Mouse (Mus musculus) cerebellum, adult 8-10 months (tissue): ENCODE measurements at regions not wholly inside any gene's neighbourhood (a gene's known extent, or its start where the extent isn't known, plus 50 kb on each side); places are given as distances from the start of the nearest gene placed in this dataset.
"Not testable (repeated sequence)": the region's sequence is repeated elsewhere in the genome, so short reads cannot be mapped to it uniquely, and the experiment has no call there.

Source experiments
- DNase-seq: peaks from one replicate; pipeline ENCODE4 v3.0.0; 2022

DNA sequence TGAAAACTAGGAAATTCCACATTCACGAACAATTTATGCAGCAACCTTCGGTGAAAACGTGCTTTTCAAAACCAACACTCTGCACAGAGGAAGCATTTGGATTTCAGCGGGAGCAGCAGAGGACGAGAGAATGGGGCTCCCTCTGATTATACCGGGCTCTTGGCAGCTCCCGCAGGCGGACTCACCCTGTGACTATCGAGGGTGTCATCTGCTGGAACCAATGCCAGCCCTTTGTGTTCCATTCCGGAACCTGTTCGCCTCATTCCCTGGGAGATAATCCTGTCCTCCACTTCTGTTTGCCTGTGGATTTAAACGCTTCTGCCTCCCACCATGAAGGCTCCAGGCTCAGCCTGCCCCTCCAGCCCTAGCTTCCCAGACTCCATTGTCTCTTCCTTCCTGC is 77.1 kb downstream of the Utp18 start:
- DNase-seq: no peak

DNA sequence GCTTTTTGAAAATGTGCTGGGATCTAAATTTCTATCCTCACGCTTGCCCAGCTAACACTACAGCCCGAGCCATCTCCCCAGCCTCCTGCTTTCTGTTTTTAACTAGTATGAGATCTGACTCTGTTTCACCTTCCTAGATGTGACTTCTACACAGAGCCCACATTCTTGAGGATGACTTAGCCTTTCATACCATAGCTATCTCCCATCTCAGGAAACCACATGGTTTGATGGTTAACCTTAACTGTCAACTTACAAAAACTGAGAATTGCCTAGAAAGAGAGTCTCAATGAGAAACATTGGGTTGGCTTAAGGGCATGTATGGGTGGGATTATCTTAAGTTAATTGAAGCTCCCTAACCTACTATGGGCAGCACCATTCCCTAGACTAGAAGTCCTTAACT is 78.4 kb downstream of the Utp18 start:
- no peak for DNase-seq

DNA sequence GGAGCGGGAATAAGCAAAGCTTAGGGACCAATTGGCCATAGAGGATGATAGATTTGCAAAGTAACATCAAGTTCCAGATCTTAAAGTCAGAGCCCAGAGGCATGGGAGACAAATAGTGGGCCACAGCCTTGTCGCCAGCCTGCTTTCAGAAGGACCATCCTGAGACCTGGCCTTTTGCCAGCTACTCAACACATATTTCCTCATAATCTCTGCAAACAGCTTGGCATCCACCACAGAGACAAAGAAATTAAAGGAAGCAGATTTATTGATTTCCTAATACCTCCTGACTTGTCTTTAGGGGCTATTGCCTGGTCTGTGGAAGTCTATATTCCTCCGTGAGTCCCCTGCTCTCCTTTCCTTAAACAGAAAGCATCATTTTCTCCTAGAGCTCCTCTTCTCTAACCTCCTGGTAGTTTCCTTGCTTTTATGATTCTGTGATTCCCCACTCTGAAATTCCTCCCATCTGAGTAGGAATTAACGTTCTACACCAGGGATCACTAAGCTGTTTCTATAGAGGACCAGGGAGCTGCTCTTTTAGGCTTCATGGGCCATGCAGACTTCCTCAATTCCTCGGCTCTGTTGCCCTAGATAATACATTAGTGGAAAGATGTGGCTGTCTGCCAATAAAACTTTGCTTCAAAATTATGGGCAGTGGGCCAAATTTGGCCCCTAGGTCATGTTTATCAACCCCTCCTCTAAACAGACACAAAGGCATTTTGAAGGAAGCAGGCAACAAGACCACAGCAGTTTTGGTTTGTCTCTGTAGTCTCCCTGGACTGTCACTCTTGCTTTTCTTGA is 114.2 kb downstream of the Utp18 start:
- DNase-seq: no peak

DNA sequence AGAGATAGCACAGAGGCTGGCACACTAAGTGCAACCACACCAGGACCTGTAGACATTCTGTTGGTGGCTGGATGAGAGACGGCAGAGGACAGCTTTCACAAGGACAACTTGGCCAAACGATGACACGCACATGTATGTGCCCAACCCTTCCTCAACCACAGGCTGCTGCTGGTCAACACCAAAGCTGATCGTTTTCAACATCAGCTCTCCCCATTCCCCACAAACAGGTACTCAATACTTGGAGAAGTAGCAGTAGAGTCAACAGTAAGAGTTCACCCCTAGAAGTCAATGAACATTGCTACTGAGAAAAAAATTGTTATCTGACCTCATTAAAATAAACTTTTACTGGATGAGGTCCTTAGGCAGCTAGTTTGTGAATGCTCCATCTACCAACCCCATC is 119.6 kb downstream of the Utp18 start:
- no peak for DNase-seq

DNA sequence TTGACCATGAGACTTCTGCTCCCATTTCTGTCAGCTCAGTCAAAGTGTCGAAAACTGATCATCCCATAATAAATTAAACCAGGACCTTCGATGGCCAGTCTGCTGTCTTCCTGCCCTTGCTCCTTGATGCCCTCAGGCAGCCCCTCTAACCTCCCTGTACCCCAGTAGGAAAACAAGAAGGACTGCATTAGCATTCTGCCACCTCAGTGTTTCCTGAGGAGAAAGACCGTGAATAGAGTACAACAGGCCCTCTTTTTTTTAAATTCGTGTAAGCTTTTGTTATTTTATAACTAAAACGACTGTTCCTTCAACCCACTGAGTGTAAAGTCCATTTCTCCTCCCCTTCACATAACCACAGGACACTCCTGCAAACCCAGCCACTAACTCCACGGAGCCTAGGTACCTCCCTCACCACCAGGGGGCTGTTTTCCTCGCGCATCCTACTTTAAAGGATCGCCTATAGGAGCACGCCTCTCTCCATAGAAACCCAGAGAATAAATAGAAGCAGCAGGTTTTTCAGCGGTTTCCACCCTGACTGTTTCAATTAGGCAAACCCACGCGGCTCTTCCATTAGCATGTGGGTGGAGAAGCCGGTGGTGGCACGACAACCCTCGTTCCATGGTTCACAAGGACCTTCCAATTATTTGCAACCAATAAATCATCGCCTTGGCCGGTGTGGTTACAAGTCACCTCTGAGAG is 122.6 kb downstream of the Utp18 start:
- DNase-seq: peak; percentile 50

DNA sequence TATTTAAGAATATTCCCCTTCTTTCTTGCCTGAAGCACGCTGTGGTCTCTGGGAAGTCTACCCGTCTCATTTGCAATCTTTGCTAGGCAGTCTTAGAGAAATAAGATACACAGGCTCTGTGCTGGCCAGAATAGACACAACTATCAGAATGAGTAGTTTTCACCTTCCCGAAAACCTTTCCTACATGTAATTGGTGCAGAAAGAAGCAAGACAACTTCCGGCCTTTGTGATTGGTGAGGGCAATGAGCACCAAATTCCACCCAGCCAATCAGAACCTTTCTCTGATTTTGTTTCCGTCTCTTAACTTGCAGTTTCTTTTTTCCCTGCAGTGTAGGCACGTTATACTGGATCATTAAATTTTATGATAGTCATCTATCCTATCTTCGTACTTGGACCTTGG is 127.7 kb downstream of the Utp18 start:
- DNase-seq: no peak

DNA sequence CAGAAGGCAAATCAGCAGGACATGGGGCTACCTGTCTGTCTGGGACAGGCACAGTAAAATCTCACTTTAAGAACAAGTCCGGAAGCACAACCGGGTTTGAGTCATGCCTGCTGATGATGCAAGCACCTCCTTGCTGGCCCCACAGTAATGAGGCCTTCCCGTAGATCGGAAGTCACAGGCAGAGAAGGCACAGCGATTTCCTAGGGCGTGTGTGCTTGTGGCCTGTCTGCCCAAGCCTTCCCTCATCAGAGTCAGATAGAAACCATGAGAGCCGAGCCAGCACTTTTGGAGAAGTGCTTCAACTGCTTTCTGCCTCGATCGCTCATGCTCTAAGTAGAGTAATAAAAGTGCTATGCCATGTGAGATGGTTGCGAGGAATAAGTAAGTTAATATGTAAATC is 148.9 kb downstream of the Utp18 start:
- DNase-seq: no peak

DNA sequence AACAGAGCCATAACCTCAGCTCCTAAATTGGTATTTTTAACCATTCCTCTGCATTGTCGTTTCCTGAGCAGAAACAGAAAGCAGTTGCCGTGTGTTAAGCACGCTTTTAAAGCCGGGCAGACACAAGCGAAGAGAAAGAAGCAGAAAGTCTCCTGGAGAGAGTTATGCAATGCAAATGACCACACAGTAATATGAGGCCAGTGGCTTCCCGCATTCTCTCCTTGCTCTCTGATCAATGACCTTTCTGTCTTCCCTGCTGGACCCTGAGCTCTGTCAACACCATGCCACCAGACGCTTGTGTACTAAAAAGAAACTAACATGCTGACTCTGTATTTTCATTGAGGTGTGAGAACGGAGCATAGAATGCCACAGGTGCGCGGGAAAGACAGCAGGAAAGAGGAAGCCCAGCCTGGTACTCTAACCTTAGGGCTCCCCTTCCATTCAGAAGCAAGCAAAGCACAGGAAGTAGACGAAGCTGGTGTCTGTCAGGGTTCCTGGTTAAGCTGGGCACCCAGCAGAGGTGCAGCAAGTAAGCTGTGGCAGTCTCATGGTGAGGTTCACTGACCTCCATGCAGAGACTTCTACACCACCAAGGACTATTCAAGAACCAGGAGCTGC is 151.9 kb downstream of the Utp18 start:
- DNase-seq: no peak

DNA sequence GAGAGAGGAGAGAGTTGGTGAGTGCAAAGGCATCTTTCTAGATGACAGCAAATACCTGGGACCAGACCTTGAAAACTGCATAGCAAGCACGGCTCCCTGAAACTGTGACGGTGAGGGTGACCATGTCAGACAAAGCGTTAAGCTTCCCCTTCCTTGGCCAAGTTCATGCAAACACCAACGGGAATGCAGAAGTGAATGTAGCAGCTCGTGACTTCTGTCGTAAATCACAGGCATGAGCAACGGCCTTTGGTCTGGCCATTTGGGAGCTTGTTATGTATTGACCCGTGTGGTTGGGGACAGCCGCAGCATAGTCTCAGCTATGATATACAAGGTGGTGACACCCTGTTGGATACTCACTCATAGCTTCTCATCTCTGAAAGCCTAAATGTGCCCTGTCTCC is 156.4 kb downstream of the Utp18 start:
- DNase-seq: no peak

DNA sequence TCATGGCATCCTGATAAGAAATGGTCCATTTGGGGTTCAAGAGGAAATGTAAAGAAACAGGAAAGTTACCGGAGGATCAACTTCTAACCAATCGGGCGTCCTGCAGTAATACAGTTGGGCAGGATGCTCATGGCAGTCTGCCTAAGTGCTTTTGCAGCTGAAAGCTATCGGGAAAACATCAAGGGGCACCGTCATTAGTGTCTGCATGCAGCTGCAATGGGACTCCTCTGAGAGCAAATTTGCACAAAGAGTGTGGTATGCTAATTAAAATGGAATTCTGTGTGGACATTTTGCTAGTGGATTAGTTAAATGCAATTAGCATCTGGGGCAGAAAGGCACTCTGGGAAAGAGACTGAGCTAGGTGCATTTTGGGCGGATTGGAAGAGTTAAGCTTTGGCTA is 160.3 kb downstream of the Utp18 start:
- DNase-seq: no peak

DNA sequence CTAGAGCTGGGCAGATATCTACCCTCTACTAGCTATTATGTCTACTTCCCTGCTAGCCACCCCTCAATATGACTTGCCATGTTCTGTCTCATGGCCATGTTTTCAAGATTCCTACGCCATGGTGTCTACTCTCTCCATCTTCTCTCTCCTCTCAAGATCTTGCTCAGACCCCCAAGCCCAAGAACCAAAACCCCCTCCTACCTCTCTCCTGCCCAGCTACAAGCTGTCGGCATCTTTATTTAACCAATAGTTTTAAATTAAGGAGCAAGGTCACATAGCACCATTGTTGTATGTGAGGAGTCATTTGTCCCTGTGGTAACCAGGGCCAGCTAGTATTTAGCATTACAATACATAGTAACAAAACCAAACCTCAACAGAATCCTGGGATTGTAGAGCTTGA is 166.4 kb downstream of the Utp18 start:
- DNase-seq: no peak

DNA sequence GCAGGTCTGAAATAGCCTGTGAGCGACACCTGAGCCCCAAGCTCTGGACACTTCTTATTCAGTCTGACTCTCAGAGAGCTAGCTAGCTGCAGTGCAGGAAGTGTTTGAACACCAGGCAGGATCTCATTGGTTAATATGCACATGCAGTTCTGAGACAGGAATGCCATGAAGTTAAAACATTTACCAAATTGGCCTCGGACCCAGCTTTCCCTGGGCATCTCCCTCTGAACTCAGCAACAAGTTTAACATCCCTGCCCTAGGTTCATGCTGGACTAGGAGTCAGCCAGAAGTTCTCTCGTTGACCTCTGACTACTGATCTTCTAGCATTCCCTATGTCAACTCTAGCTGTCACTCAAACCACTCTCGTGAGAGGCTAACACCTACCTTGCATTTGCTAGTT is 175.9 kb downstream of the Utp18 start:
- no peak for DNase-seq

DNA sequence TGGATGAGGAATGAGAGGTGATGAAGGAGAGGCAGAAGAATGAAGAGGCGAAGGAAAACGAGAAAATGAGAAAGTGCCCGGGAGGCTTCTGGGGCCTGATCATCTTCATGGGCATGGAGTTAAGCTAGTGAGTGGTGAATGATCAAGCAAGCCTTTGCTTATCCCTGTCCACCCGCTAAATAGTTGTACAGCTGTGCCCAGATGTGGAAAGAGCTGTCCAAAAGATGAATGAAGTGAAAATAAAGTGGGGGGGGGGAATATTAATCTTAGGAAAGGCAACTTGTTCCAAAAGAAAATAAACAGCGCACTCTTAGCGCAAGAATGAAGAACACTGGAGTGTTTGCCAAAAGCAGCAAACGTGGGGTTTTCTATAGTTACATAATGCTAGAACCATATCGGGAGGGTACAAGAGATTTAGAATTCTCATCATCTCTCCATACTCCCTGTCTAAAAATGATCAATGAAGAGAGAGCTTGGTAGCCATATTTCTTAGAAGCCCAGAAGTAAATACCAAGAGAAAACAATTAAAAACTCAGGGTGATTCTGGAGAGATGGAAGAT is 188.5 kb downstream of the Utp18 start:
- DNase-seq: no peak

DNA sequence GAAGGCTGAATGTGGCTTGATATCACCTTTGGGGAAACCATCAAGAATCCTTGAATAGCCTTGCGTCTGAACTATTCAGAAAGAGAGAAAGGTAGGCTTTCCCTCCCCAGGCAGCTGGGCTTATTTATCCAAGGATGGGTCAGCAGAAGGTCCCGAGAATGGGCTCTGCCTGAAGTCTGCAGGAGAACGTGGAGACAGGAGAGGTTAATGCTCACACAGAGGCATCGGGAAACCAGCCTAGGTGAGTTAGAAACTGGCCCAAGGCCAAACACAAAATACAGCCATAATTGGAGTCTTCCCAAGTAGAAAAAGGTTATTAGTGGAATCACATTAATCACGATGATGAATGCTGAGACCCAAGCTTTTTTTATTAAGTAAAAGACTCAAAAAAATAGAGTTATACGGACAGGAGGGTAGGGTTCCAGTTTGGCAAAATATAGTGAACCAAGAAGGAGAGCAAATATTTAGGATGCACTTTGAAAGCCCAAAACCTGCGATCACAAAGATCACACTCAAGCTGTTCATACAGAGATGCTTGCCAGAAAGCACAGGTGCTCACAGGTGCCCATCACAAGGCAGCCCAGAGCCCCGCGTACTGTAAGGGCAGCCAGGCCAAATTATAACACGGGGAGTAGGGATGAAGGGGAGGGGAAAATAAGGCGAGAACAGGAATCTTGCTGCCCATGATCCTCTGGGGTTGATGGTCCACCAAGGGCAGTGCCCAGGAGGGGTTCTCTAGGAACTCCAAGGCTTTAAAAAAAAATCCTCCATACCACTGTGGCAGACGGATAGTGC is 189.3 kb downstream of the Utp18 start:
- peak; percentile 85 for DNase-seq

DNA sequence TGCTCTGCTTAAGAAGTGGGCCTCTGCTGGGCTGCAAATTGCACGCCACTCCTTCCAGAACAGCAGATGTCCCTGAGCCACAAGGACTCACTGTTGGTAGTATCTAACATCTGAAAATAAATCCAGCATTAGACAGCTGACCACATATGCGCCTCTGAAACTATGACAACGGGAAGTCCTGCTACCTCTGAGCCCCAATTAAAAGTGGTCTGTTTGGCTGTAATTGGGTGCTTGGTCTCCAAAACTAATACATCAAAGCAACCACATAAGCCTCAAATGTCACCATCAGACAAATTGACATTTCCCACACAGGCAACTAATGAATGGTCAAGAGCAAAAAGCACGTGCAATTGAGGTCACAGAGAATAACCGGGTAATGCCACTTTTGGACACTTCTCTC is 201.9 kb downstream of the Utp18 start:
- DNase-seq: no peak

DNA sequence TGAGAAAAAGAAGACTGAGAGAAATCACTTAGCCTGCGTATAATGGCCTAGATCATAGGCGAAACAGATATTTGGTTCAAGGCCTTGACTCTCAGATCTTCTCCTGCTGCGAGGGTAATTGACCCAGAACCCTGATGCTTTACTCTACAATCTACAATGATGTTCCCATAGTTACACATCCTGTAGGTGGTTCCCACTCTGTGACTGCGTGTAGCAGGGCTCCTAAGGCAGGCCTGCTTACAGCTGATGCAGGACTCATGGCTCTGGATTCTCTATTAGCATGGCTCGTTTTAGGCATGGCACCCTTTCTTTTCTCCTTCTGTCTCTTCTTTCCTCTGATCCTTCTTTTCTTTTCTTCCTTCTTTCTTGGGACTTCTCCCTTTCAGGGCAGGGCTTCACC is 209.3 kb downstream of the Utp18 start:
- no peak for DNase-seq

DNA sequence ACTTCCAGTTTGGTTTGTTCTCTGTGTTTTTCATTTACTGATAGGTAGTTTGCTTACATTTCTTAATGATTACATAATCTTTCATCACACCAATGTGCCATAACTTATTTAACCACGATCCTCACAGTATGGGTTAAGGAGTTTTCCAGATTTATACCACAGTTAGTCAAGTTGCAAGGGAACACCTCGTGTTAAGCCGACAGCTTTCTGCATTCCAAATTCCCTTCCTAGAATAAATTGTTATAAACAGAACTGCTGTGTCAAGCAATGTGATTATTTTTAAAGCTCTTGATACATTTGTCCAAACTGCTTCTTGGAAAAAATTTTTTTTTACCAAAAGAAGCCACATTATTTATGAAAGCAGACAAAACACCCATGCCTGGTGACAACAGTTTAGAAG is 213.5 kb downstream of the Utp18 start:
- no peak for DNase-seq

DNA sequence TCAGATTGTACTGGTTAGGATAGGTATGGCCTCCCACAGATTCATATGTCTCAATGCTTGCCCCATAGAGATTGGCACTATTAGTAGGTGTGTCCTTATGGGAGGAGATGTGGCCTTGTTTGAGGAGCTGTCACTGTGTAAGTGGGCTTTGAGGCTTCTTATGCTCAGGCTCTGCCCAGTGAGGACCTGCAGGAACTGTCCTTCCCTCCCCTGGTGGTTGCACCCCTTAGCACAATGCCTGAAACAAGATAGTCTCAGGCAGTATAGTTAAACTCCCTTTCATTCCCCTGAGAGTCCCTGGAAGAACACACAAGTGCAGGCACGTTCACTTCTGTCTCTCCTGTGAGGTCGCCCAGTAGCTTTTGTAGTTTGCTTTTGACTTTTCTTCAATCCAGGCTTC is 223.9 kb downstream of the Utp18 start:
- DNase-seq: no peak

DNA sequence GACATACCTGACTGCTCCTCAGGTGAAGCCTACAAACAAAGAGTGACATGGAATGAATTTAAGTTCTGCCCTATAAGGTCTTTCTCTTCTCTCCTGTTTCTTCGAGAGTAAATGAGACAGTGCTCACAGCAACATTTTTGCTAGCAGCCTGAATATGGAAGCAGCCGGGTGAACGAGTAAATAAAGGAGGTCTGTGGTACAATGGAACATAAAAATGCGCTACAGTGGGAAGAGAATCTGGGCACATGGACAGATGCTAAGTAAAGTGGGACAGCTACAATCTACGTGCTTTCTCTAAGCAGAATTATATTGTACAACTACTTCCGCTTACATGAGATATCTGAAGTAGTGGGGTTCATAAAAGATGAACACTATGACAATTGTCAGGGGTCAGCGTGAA is 225.2 kb downstream of the Utp18 start:
- no peak for DNase-seq

DNA sequence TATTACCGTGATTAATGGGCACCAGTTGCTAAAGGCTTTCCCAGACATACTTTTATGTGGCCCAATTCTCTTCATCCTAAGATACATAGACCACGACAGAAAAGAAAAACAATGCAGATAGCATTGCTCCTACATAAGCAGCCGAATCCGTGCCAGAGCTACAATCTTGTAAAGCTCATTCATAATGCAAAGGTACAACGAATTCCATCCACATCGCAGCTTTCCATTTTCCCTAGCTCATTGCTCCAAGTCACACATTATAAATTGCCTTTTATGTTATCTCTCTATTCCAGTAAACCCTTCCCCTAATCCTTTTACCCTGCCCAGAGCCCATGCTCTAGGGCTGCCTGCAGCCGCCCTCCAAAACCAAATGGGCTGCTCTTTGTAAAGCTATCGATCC is 226.8 kb downstream of the Utp18 start:
- no peak for DNase-seq

DNA sequence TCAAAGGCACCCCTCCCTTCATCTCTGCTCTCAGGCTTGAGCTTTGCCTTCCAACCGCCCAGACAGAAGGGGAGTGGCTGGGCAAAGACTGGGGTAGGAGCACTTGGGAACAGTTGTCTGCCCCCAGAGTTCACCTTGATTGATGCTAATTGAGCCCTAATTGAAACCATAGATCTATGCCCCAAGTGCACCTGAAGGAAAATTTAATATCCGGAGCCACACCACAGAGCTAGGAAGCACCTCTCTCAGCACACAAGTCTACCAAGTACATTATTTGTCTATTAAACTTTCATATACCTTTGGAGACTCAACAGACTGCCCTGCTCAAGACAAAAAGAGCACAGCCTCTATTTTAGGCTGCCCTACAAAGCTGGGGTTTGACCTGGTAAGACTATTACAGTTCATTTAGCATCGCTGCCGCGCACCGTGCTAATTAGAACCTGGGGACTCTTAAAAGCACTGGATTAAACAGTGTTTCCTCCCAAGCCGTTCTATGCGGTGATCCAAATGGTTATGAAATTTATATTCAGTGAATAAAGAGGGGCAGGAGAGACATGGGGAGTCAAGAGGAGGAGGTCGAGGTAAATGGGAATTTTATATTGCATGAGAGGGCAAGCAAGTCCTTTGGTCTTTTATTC is 229.8 kb downstream of the Utp18 start:
- DNase-seq: no peak

DNA sequence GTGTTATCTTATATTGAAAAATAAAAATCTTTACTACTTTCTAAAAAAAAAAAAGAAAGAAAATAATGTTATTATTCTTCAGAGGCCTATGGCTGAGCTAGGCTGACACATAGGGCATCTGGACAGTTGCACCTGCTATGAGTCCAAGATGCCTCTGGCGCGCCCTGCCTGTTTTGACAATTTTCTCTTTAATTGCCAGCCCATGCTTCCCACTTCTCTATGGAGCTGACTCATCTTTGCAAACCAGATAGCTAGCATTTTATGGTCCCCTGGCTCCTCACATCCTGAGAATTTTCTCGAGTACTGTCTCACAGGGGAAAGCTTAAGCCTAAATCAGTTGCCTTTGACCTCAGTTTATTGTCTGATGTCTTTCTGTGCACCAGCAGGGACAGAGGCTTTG is 232.2 kb downstream of the Utp18 start:
- DNase-seq: peak; percentile 44

DNA sequence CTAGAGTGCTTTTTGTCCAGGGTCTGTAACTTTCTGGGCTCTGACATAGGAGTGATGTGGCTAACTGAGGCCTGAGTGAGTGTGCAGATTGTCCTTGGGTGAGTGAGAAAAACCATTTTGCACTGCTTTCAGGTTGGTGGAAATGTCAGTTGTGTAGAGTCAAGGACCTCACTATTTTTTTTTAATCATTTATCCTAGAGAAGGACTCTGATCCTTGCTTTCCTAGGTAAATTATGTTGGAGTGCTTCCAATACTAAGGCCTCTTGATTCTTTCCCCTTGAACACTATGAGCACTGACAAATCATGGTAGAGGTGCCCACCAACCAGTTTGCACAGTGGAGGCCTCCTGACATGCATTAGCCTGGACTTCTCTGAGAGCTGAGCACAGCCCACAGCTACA is 233.6 kb downstream of the Utp18 start:
- not testable (repeated sequence) for DNase-seq
